Mouse (Mus musculus): Measurements from ENCODE around the gene Tnf. TPM values are rescaled to one million over a fixed set of nuclear protein-coding genes. Genes with fewer than 3 reads are reported as not detected.

The Tnf gene
- total and polyA plus RNA-seq, 2 experiments from 2014 or later, result 0.09 TPM; not detected in 1

DNA sequence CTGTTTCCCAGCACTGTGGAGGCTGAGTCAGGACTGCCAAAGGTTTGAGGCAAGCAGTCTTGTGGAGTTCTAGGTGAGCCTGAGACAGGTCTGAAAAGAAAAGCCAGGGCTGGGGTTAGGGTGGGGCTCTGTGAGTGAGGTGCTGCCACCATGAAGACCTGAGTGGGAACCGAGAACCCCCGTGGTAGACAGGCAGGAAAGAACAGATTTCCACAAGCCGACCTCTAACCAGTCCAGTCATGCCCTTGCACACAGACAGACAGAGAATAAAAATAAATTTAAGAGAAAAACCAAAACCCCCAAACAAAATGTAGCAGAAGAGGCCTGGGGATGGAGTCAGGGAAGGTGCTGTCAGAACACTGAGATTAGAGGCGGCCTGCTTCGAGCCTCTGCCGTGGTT is 26.4 kb downstream of the Tnf start:
- no peak overlapping the region for H3K4me2 ChIP-seq (ENCODE audit: low read depth, low read length, poor library complexity, severe bottlenecking)
- no peaks in the 10 kb centered on the region for H3K36me3 ChIP-seq (ENCODE audit: insufficient read depth, low read length)
- no peak overlapping the region for H3K27ac ChIP-seq (ENCODE audit: low read depth, low read length)
- no peak for TF ChIP-seq CTCF (IDR thresholded peaks at IDR 0.05)
- ATAC-seq (ENCODE audit: low FRiP score) (no peak), DNase-seq (ENCODE audit: low spot score) (no peak)
- no peak overlapping the region for H3K4me3 ChIP-seq (ENCODE audit: low read depth, low read length)
- WGBS, result 59% methylated on average over 6 of the region's 6 CpGs
- H3K9me3 ChIP-seq (ENCODE audit: low read length), result no peaks in the 10 kb centered on the region
- H3K27me3 ChIP-seq (ENCODE audit: insufficient read depth, low read length), result no peaks in the 10 kb centered on the region
- H3K4me1 ChIP-seq (ENCODE audit: insufficient read depth, low read length), result no peaks in the 10 kb centered on the region
- no peak overlapping the region for H3K9ac ChIP-seq (replicated peaks; ENCODE audit: low read length, poor library complexity, severe bottlenecking)

DNA sequence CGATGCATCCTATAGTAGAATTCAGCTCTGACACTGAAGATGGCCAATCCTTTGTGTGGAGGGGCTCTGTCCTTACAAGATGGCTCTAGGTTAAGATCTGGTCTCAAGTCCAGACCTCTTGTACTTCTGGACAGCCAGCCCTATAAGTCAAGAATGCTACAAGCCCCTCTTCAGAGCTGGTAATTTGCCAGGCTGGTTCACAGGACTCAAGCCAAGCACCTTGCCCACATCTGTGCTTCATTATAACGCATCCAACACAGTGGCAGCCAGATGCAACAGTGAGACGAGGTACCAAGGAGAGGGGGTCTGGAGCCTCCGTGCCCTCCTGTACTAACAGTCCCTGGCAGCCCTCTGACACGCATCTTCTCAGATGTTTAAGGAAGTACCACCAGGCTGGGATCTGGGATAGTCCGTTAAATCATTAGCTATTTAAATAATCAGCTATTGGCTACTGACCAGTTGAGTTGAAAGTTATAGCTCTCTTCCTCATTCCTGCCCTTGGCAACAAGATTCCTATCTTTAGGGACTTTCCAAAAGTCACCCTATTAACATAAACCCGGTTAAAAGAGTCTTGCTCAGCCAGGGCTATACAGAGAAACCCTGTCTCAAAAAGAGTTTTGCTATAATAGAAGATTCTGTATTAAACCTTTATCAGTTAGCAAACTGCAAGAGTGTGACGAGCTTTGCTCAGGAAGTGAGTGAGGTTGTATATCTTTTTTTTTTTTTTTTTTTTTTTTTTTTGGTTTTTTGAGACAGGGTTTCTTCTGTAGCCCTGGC is 27.4 kb downstream of the Tnf start:
- Histone ChIP-seq H3K27me3 (ENCODE audit: insufficient read depth, low read length) (no peaks in the 10 kb centered on the region), H3K4me1 (ENCODE audit: insufficient read depth, low read length) (no peaks in the 10 kb centered on the region), H3K4me2 (ENCODE audit: low read depth, low read length, poor library complexity, severe bottlenecking) (no peak overlapping the region), H3K36me3 (ENCODE audit: insufficient read depth, low read length) (no peaks in the 10 kb centered on the region), H3K9me3 (ENCODE audit: low read length) (no peaks in the 10 kb centered on the region), H3K4me3 (ENCODE audit: low read depth, low read length) (no peak overlapping the region), H3K27ac (ENCODE audit: low read depth, low read length) (no peak overlapping the region), H3K9ac (replicated peaks; ENCODE audit: low read length, poor library complexity, severe bottlenecking) (no peak overlapping the region)
- ATAC-seq (ENCODE audit: low FRiP score) (no peak), DNase-seq (ENCODE audit: low spot score) (no peak)
- TF ChIP-seq CTCF (IDR thresholded peaks at IDR 0.05), result no peak
- WGBS, result 69% methylated on average over 8 of the region's 8 CpGs

- Histone ChIP-seq H3K4me2 (ENCODE audit: low read depth, low read length, poor library complexity, severe bottlenecking) (no peak overlapping the region), H3K9me3 (ENCODE audit: low read length) (no peaks in the 10 kb centered on the region), H3K9ac (replicated peaks; ENCODE audit: low read length, poor library complexity, severe bottlenecking) (no peak overlapping the region), H3K27ac (ENCODE audit: low read depth, low read length) (no peak overlapping the region), H3K27me3 (ENCODE audit: insufficient read depth, low read length) (no peaks in the 10 kb centered on the region), H3K4me3 (ENCODE audit: low read depth, low read length) (no peak overlapping the region), H3K4me1 (ENCODE audit: insufficient read depth, low read length) (no peaks in the 10 kb centered on the region), H3K36me3 (ENCODE audit: insufficient read depth, low read length) (no peaks in the 10 kb centered on the region)
- 73% methylated on average over 3 of the region's 3 CpGs for WGBS
- no peak for ATAC-seq (ENCODE audit: low FRiP score)
- no peak for TF ChIP-seq CTCF (IDR thresholded peaks at IDR 0.05)
- no peak for DNase-seq (ENCODE audit: low spot score)
Observed at GRCm38 (mm10) chr17:35173329-35173728, 28.5 kb downstream of the Tnf start.

DNA sequence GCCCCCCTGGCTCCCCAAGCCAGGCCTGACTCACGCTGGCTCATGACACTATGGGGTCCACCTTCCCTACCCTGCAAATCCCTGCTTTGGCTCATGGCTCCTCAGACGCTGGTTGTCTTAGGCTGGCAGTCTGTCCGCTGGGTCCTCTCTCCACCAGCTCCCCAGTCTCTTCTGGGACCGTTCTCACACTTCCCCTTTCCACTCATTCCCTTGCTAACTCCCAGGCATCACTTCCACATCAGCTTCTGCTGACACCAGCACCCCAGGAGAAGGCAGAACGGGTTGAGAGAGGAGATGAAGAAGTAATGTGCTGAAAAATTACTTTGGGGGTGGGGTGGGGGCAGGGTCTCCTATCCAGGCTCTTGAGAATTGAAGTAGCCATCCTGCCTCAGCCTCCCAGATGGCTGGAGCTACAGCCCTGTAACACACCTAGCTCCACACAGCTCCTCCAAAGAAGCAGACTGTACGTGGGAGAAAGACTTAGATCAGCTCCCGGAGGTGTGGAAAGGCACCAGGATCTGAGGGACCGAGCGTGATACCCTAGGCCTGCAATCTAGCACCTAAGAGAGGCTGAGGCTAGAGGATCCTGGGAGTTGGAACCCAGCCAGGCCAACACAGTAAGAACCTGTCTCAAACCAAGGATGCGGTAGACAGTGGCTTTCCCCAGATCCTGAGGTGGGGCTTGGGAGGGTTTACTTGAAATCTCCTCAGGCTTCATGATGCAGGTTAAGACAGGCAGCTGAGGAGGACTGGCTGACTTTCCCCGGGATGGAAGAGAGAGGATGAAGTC is 29.2 kb downstream of the Tnf start:
- Histone ChIP-seq H3K27ac (ENCODE audit: low read depth, low read length) (no peak overlapping the region), H3K4me2 (ENCODE audit: low read depth, low read length, poor library complexity, severe bottlenecking) (no peak overlapping the region), H3K36me3 (ENCODE audit: insufficient read depth, low read length) (no peaks in the 10 kb centered on the region), H3K4me1 (ENCODE audit: insufficient read depth, low read length) (no peaks in the 10 kb centered on the region), H3K4me3 (ENCODE audit: low read depth, low read length) (no peak overlapping the region), H3K9ac (replicated peaks; ENCODE audit: low read length, poor library complexity, severe bottlenecking) (no peak overlapping the region), H3K27me3 (ENCODE audit: insufficient read depth, low read length) (no peaks in the 10 kb centered on the region), H3K9me3 (ENCODE audit: low read length) (no peaks in the 10 kb centered on the region)
- no peak for ATAC-seq (ENCODE audit: low FRiP score)
- no peak for DNase-seq (ENCODE audit: low spot score)
- WGBS, result 73% methylated on average over 11 of the region's 11 CpGs
- TF ChIP-seq CTCF (IDR thresholded peaks at IDR 0.05), result no peak

GRCm38 (mm10) chr17:35168541-35169207 is 33.1 kb downstream of the Tnf start:
- Histone ChIP-seq H3K27ac (ENCODE audit: low read depth, low read length) (peak overlapping the region; percentile 43; the same call in 1 of the 2 replicates), H3K9ac (replicated peaks; ENCODE audit: low read length, poor library complexity, severe bottlenecking) (no peak overlapping the region)

More at GRCm38 (mm10) chr17:35168541-35169207, 33.1 kb downstream of the Tnf start:
- Histone ChIP-seq H3K4me2 (ENCODE audit: low read depth, low read length, poor library complexity, severe bottlenecking) (no peak overlapping the region), H3K4me3 (ENCODE audit: low read depth, low read length) (no peak overlapping the region), H3K4me1 (ENCODE audit: insufficient read depth, low read length) (0 out of 2 replicates have a peak, but pooled peaks cover 3% of the 10 kb centered on the region), H3K27me3 (ENCODE audit: insufficient read depth, low read length) (no peaks in the 10 kb centered on the region), H3K36me3 (ENCODE audit: insufficient read depth, low read length) (no peaks in the 10 kb centered on the region), H3K9me3 (ENCODE audit: low read length) (no peaks in the 10 kb centered on the region)
- DNase-seq (ENCODE audit: low spot score), result peak; percentile 82
- 15% methylated on average over 4 of the region's 4 CpGs for WGBS
- ATAC-seq (ENCODE audit: low FRiP score), result no peak
- TF ChIP-seq CTCF (IDR thresholded peaks at IDR 0.05), result peak; percentile 86

Data from midbrain, postnatal 0 days (tissue).